Mouse (Mus musculus): ENCODE results near the gene Dusp27.

The Dusp27 gene

GRCm38 (mm10) chr1:166094462-166094861 lies 33.3 kb downstream of the Dusp27 start:
- DNase-seq, result no peak

GRCm38 (mm10) chr1:166090306-166090705 lies 37.4 kb downstream of the Dusp27 start:
- no peak for DNase-seq

- no peak for DNase-seq
Measured at GRCm38 (mm10) chr1:166089739-166090138, 38.0 kb downstream of the Dusp27 start.

GRCm38 (mm10) chr1:166089337-166089736 lies 38.4 kb downstream of the Dusp27 start:
- DNase-seq, result no peak

GRCm38 (mm10) chr1:166088446-166089170 lies 39.1 kb downstream of the Dusp27 start:
- no peak for DNase-seq

- no peak for DNase-seq
Measured at GRCm38 (mm10) chr1:166077052-166077735, 50.5 kb downstream of the Dusp27 start.

GRCm38 (mm10) chr1:166067856-166068440 lies 59.8 kb downstream of the Dusp27 start:
- DNase-seq, result no peak

GRCm38 (mm10) chr1:166063870-166064269 lies 63.9 kb downstream of the Dusp27 start:
- no peak for DNase-seq

- peak; percentile 42 for DNase-seq
Measured at GRCm38 (mm10) chr1:166061532-166061931, 66.2 kb downstream of the Dusp27 start.

GRCm38 (mm10) chr1:166060406-166060805 lies 67.3 kb downstream of the Dusp27 start:
- DNase-seq, result no peak

GRCm38 (mm10) chr1:166056098-166056756 lies 71.5 kb downstream of the Dusp27 start:
- no peak for DNase-seq

GRCm38 (mm10) chr1:166053285-166053955 lies 74.3 kb downstream of the Dusp27 start:
- no peak for DNase-seq

- DNase-seq, result peak; percentile 14
Measured at GRCm38 (mm10) chr1:166049046-166049827, 78.5 kb downstream of the Dusp27 start.

- DNase-seq, result peak; percentile 14
Measured at GRCm38 (mm10) chr1:166048230-166048911, 79.4 kb downstream of the Dusp27 start.
